Mouse (Mus musculus): Measurements from ENCODE around the gene Rdh5. TPM values are rescaled to one million over a fixed set of nuclear protein-coding genes. Genes with fewer than 3 reads are reported as not detected.
A peak's percentile ranks its signal among the peaks of the same experiment; 100 is the strongest.

Gene Rdh5
- polyA plus RNA-seq, 1 experiment from 2014 or later: 13.6 TPM

- Histone ChIP-seq H3K9ac (no peak overlapping the region), H3K4me1 (peaks cover 12% of the 10 kb centered on the region), H3K27me3 (peaks cover 27% of the 10 kb centered on the region), H3K4me2 (no peak overlapping the region), H3K27ac (no peak overlapping the region), H3K9me3 (no peaks in the 10 kb centered on the region), H3K36me3 (no peaks in the 10 kb centered on the region), H3K4me3 (no peak overlapping the region)
- 54% methylated on average over 5 of the region's 5 CpGs for WGBS
- no peak for ATAC-seq (ENCODE audit: insufficient number of reproducible peaks, low FRiP score, low TSS enrichment, low read depth)
These were observed 16.3 kb upstream of the Rdh5 start for GRCm38 (mm10) chr10:128938974-128939373.

DNA sequence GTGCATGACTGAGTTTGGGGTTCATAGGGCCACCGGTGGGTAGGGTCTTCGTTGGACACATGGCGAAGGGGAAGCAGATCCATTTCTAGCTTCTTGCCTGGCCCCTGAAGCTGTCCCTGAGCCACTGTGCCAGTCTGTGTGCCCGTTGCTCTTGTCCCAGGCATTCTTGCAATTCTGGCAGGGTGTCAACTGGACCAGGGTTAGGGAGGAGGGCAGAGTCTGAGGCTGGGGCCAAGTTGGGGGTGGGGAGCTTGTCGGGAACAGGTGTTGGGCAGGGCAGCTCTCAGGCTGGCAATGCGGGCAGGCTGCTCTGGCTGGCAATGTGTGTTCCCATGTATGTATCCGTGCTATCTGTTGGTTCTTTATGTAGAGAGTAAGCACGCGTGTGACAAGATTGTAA is 15.8 kb upstream of the Rdh5 start:
- peaks cover 17% of the 10 kb centered on the region for H3K4me1 ChIP-seq
- H3K9me3 ChIP-seq: no peaks in the 10 kb centered on the region
- 73% methylated on average over 9 of the region's 9 CpGs for WGBS
- no peak overlapping the region for H3K9ac ChIP-seq
- no peak overlapping the region for H3K4me2 ChIP-seq
- ATAC-seq (ENCODE audit: insufficient number of reproducible peaks, low FRiP score, low TSS enrichment, low read depth): no peak
- H3K36me3 ChIP-seq: no peaks in the 10 kb centered on the region
- H3K4me3 ChIP-seq: no peak overlapping the region
- 0 out of 2 replicates have a peak overlapping the region, but pooled peaks have one; percentile 22 for H3K27ac ChIP-seq
- H3K27me3 ChIP-seq: peaks cover 32% of the 10 kb centered on the region

DNA sequence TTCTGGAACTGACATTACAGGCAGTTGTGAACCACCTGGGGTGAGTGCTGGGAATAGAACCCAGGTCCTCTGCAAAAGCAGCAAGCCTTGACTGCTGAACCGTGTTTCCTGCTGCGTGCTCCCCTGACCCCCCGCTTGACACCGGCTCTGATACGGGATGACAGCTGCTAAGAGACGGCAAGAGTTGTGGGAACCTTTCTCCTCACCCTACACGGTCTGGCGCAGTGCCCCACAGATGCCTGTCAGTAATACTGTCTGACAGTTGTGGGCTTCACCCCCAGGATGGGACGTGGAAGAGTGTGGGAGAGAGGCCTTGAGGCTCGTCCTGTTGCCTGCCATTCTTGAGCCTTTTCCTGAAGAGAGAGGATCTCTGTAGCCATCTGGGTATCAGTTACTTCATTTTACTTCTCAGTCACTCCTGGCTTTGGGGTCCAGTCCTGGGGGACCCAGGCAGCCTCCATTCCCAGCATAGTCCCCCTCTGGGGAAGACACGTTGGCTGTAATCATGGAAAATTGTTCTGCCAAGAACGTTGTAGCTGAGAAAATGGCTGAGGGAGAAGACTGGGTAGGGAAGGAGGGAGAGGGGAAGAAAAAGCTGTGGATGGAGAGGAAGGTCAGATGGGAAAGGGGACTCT is 15.2 kb upstream of the Rdh5 start:
- Histone ChIP-seq H3K9ac (no peak overlapping the region), H3K27ac (0 out of 2 replicates have a peak overlapping the region, but pooled peaks have one; percentile 22), H3K4me3 (no peak overlapping the region), H3K4me1 (peaks cover 20% of the 10 kb centered on the region), H3K36me3 (no peaks in the 10 kb centered on the region), H3K27me3 (peaks cover 38% of the 10 kb centered on the region), H3K9me3 (no peaks in the 10 kb centered on the region), H3K4me2 (no peak overlapping the region)
- 66% methylated on average over 12 of the region's 12 CpGs for WGBS
- ATAC-seq (ENCODE audit: insufficient number of reproducible peaks, low FRiP score, low TSS enrichment, low read depth): peak; percentile 25; the same call in 1 of the 2 replicates

DNA sequence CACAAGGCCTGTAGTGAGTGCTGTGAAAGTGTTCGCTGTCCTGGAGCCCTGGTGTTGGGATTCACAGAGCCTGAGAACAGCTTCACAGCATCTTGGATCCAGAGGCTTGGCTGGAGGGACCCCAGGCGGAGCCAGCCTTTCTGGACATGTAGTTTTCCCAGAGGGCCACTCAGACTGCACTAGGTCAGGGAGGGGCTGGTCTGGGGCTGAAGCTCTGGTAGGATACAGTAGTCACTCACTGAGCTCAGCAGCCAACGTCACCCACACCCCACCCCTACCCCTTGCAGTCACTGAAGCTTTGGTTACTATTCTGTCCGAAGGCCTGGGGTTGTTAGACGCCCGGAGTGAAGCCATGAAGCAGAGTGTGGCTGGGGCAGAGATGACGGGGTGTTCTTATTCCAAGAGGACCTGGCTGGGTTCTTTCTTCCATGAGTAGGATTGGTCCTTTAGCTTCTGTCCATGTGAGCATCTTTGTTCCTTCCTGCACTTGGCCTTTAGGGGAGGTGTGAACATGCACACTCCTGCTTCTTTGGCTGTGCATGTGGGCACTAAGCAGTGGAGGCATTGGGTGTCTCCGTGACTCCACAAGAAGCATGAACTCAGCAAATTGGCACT is 13.2 kb upstream of the Rdh5 start:
- Histone ChIP-seq H3K9ac (no peak overlapping the region), H3K9me3 (no peaks in the 10 kb centered on the region), H3K27ac (no peak overlapping the region), H3K4me3 (no peak overlapping the region), H3K36me3 (no peaks in the 10 kb centered on the region), H3K4me2 (no peak overlapping the region), H3K4me1 (peaks cover 20% of the 10 kb centered on the region), H3K27me3 (peaks cover 54% of the 10 kb centered on the region)
- 74% methylated on average over 8 of the region's 8 CpGs for WGBS
- ATAC-seq (ENCODE audit: insufficient number of reproducible peaks, low FRiP score, low TSS enrichment, low read depth): no peak

- Histone ChIP-seq H3K4me3 (peak overlapping the region; percentile 45; the same call in 1 of the 2 replicates), H3K4me2 (peak overlapping the region; percentile 78), H3K27me3 (peaks cover 55% of the 10 kb centered on the region), H3K9me3 (no peaks in the 10 kb centered on the region), H3K9ac (no peak overlapping the region), H3K27ac (no peak overlapping the region), H3K36me3 (no peaks in the 10 kb centered on the region), H3K4me1 (peaks cover 20% of the 10 kb centered on the region)
- ATAC-seq (ENCODE audit: insufficient number of reproducible peaks, low FRiP score, low TSS enrichment, low read depth): no peak
- WGBS: 59% methylated on average over 7 of the region's 7 CpGs
These were observed 12.5 kb upstream of the Rdh5 start for GRCm38 (mm10) chr10:128934997-128935787.

DNA sequence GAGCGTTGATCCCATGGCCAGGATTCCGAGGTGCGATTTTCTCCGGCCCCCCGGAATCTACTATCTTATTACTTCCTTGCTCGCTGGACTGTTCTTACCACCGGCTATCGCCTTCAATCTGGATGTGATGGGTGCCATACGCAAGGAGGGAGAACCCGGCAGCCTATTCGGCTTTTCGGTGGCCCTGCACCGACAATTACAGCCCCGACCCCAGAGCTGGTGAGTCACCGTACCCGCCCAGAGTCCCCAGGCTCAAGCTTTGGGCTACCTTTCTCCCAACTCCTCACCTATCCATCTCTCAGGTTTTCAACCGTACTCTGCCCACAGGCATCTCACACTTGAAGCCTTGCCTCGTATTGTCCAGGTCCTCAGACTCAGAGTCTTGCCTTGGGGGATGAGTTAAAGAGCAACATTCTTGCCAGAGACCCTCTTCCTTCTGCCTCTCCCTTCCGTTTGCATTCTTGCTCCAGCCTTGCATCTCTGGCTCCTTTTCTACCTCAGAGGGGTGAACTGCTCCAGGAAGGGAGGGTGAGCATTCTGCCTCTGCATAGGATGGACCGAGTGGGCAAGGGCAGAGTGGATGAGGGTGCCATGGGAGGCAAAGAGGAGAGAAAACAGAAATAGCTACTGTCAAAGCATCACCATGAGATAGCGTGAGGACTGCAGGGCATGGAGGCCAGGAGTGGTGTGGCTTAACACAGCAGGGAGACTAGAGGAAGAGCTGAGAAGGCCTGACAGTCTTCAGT is 11.5 kb upstream of the Rdh5 start:
- no peak overlapping the region for H3K27ac ChIP-seq
- no peak for ATAC-seq (ENCODE audit: insufficient number of reproducible peaks, low FRiP score, low TSS enrichment, low read depth)
- 3% methylated on average over 21 of the region's 21 CpGs for WGBS
- H3K4me1 ChIP-seq: peaks cover 20% of the 10 kb centered on the region
- no peaks in the 10 kb centered on the region for H3K36me3 ChIP-seq
- H3K4me3 ChIP-seq: peak overlapping the region; percentile 45
- no peaks in the 10 kb centered on the region for H3K9me3 ChIP-seq
- peak overlapping the region; percentile 78 for H3K4me2 ChIP-seq
- peak overlapping the region; percentile 47 for H3K9ac ChIP-seq
- peaks cover 59% of the 10 kb centered on the region for H3K27me3 ChIP-seq

GRCm38 (mm10) chr10:128933574-128933973 is 10.9 kb upstream of the Rdh5 start, which contains the start of gene Itga7:
TSS of gene Itga7 (plus strand) at chr10:128933818.
- H3K27ac ChIP-seq: no peak within 1 kb of the TSS
- peak within 1 kb of the TSS; percentile 78 for H3K4me2 ChIP-seq
- no peaks in the 10 kb centered on the region for H3K9me3 ChIP-seq
- H3K9ac ChIP-seq: peak within 1 kb of the TSS; percentile 47
- ATAC-seq (ENCODE audit: insufficient number of reproducible peaks, low FRiP score, low TSS enrichment, low read depth): no peak
- WGBS: 0% methylated on average over 26 of the region's 26 CpGs
- no peaks in the 10 kb centered on the region for H3K36me3 ChIP-seq
- peaks cover 59% of the 10 kb centered on the region for H3K27me3 ChIP-seq
- H3K4me3 ChIP-seq: peak within 1 kb of the TSS; percentile 45
- peaks cover 20% of the 10 kb centered on the region for H3K4me1 ChIP-seq

DNA sequence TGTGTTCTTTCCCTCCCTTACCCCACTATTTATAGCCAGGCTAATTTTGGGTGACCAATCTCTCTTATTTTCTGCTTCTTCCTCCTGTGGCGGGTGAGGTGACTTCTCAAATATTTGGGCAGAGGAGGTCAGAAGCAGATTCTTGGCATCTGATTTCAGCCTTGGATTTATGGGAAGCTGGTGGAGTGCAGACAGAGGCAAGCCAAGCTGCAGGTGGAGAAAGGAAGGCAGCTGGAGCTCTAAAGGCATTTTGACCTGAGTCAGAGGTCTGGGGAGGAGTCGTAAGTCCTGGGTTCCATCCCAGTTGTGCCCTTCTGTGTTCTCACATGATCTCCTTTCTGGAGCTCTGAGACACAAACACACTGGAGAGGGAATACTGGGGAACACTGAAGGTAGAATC is 8.8 kb upstream of the Rdh5 start:
- no peak overlapping the region for H3K27ac ChIP-seq
- H3K4me1 ChIP-seq: peaks cover 15% of the 10 kb centered on the region
- no peak overlapping the region for H3K4me2 ChIP-seq
- no peaks in the 10 kb centered on the region for H3K36me3 ChIP-seq
- H3K9ac ChIP-seq: no peak overlapping the region
- WGBS: 38% methylated on average over 2 of the region's 2 CpGs
- ATAC-seq (ENCODE audit: insufficient number of reproducible peaks, low FRiP score, low TSS enrichment, low read depth): no peak
- no peaks in the 10 kb centered on the region for H3K9me3 ChIP-seq
- no peak overlapping the region for H3K4me3 ChIP-seq
- peaks cover 58% of the 10 kb centered on the region for H3K27me3 ChIP-seq

- no peak overlapping the region for H3K4me3 ChIP-seq
- peaks cover 41% of the 10 kb centered on the region for H3K27me3 ChIP-seq
- no peaks in the 10 kb centered on the region for H3K9me3 ChIP-seq
- WGBS: 57% methylated on average over 7 of the region's 7 CpGs
- H3K36me3 ChIP-seq: no peaks in the 10 kb centered on the region
- no peak overlapping the region for H3K4me2 ChIP-seq
- H3K9ac ChIP-seq: no peak overlapping the region
- H3K27ac ChIP-seq: no peak overlapping the region
- no peak for ATAC-seq (ENCODE audit: insufficient number of reproducible peaks, low FRiP score, low TSS enrichment, low read depth)
- peaks cover 15% of the 10 kb centered on the region for H3K4me1 ChIP-seq
These were observed 7.1 kb upstream of the Rdh5 start for GRCm38 (mm10) chr10:128929638-128930378.

DNA sequence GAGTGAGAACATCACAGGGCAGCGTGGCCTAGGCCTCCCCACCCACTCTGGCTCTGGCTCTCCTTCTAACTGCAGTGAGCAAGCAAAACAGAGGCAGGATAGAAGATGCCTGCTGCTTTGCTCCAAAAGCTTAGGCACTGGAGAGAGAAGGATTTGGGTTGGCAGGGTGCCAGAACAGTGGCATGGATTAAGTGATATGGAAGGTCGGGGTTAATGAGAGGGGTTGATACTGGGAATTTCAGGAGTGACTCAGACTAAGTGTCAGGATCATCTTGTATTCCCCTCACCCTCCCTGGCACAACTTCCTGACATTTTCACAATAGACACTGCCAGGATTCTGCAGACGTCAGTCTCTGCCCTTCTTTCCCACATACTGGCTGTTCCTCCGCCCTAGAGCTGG is 5.7 kb upstream of the Rdh5 start:
- WGBS: 43% methylated on average over 4 of the region's 4 CpGs
- Histone ChIP-seq H3K27me3 (peaks cover 27% of the 10 kb centered on the region), H3K36me3 (no peaks in the 10 kb centered on the region), H3K4me1 (peaks cover 10% of the 10 kb centered on the region), H3K4me2 (no peak overlapping the region), H3K4me3 (no peak overlapping the region), H3K9ac (no peak overlapping the region), H3K9me3 (no peaks in the 10 kb centered on the region), H3K27ac (no peak overlapping the region)
- no peak for ATAC-seq (ENCODE audit: insufficient number of reproducible peaks, low FRiP score, low TSS enrichment, low read depth)

GRCm38 (mm10) chr10:128923935-128924334 is 1.2 kb upstream of the Rdh5 start, which contains the start of gene Bloc1s1:
TSS of gene Bloc1s1 (minus strand) at chr10:128924035.
- Histone ChIP-seq H3K4me1 (peaks cover 49% of the 10 kb centered on the region), H3K27me3 (no peaks in the 10 kb centered on the region), H3K27ac (peak within 1 kb of the TSS; percentile 95), H3K9me3 (no peaks in the 10 kb centered on the region), H3K4me3 (peak within 1 kb of the TSS; percentile 70), H3K36me3 (no peaks in the 10 kb centered on the region; the same call in 1 of the 2 replicates), H3K9ac (peak within 1 kb of the TSS; percentile 66), H3K4me2 (peak within 1 kb of the TSS; percentile 71)
- ATAC-seq (ENCODE audit: insufficient number of reproducible peaks, low FRiP score, low TSS enrichment, low read depth): no peak
- WGBS: 64% methylated on average over 9 of the region's 9 CpGs

Data from limb, embryonic 15.5 days (tissue).